Mouse (Mus musculus) cortical plate, adult 2 months (tissue): ENCODE data around the gene Arid2.

Experiments
- CTCF ChIP-seq: fragments of 200-500 bp; IDR thresholded peaks from 2 replicates; pipeline ENCODE4 v1.5.1; 2011; ENCODE audit warnings: mild to moderate bottlenecking, control low read depth, low read length; ENCODE audit not compliant: insufficient read depth; ENCODE audit errors: extremely low read depth
- POLR2A ChIP-seq: fragments of 200-500 bp; IDR thresholded peaks from 2 replicates; pipeline ENCODE4 v1.6.1; 2011; ENCODE audit warnings: mild to moderate bottlenecking, low read length, control low read depth; ENCODE audit not compliant: insufficient read depth; ENCODE audit errors: extremely low read depth

- TF ChIP-seq POLR2A: no peak
- no peak for TF ChIP-seq CTCF
Observed at GRCm38 (mm10) chr15:96344591-96345285, 57.4 kb downstream of the Arid2 start.
